Mouse (Mus musculus): ENCODE data around the gene Tbc1d25.

The Tbc1d25 gene

DNA sequence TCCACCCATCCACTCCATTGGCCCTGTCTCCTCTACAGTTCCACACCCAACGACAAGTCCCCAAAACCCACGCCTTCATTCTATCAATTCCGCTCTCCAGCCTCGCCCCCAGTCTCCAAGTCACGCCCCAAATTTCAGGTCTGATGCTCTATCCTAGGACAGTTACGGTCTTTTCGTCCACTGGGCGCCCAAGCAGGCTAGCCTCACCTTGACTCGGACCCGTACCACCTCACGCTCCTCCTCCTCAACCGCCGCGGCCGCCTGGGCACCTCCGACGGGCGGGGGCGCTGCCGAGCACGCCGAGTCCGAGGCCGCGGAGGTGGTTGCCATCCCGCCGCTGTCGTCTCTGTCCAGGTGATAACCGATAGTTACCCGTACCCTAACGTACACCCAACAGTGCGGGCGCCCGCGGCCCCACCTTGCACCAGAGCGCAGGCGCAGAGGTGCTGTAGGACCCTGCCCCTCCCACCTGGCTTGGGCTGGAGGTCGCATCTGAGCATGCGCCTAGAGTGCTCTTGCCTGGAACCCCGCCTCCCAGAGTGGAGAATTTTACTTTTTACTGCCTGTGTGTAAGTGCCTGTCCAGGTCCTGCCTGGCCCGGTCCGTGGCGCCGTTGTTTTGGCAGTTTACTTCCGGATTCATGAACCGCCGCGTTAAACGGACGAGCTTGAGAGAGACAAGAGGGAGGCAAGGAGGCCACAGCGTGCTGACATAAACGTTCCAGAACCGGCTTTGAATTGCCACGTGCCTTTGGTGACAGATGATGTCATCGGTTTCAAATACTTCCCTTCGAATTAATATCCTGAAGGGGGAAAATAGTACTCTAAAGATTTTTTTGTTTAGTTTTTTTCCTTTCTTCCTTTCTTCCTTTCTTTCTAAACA is at the start of gene Tbc1d25:
TSS of gene Tbc1d25 (minus strand) at position 678 of the 882 bp plus-strand sequence.
- DNase-seq (ENCODE audit: low spot score) = peak; percentile 88

DNA sequence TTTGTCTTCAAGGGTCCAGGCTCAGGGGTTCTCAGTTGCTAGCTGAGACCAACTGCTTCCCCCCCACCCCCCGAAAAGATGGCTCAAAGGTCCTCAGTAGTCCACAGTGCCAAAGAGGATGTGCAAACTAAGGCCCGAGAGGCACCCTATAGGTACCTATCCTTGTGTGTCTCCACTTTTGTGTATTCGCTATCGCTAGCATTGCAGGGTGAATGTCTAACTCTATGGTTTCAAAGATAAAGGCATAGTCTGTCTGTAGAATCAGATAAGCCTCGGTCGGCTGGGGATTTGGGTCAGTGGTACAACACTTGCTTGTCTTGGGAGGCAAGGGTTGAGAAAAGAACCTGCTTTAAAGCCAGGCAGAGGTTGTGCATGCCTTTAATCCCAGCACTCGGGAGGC is 47.5 kb upstream of the Tbc1d25 start:
- DNase-seq (ENCODE audit: low spot score) = no peak

DNA sequence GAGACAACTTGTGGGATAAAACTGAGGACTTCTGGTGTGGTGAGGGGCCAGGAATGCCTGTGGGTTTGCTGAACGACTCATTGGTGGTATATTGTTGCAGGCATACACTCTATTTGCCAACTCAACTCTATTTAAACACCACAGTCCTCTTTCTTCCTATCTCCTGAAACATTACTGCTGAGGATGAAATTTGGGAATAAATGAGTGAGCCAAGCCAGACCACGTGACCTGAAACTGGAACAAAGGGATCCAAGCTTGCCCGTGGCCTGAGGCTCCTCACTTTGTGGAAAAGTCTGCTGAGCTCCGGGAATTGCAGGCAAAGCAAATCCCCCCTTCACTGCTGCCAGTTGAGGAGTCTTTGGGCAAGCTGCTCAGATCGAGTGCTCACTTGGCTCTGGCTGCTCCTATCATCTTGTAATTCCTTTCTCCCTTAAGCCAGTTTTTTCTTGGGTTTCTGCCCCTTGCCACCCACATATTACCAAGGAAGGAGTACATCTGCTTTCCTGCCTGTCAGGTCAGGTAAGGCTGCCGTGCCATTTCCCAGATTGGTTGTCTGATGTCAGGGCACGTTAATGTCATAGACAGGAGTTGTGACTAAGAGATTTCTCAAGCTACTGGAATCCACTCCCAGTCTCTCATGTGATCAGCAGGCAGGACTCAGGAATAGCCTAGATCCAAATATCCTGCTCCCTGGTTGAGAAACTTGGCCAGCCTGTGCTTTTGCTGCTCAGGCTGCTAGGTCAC is 46.9 kb upstream of the Tbc1d25 start:
- DNase-seq (ENCODE audit: low spot score) = peak; percentile 4

DNA sequence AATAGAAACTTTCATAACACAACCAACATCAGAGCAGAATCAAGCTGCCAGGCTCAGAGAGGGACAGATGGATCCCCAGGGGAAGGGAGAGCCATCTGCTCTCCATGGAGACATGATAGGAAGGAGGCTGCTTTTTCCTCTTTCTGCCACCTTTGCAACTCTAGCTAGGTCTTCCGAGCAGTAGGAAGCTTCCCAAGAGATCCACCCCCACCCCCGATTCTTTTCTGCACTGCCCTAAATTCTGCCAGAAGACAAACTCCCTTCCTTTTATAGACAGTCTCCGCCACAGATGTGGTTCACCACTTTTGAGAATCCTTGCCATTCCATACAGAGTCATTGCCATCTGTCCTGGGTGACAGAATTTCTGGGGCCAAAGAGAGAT is 46.3 kb upstream of the Tbc1d25 start:
- DNase-seq (ENCODE audit: low spot score) = no peak

DNA sequence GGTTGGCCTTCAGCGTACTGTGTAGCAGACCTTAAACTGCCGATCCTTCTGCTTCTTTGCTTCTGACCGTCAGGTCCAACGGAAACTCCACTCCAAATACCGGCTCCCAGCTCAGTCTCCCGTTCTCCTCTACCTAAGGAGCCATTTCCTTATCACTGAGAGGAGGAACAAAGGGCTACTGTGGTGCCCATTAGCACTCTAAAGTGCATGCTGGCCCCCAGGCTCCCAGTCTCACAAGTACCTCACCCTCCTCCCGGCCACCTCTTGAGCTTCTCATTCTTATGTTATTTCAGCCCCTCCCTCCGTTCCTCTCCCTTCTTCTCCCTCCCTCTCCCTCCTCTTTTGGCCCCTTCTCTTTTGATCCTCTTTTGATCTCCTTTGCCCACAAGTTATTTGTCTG is 43.7 kb upstream of the Tbc1d25 start:
- no peak for DNase-seq (ENCODE audit: low spot score)

- no peak for DNase-seq (ENCODE audit: low spot score)
Measured at GRCm38 (mm10) chrX:8218114-8218513, 42.1 kb upstream of the Tbc1d25 start.

DNA sequence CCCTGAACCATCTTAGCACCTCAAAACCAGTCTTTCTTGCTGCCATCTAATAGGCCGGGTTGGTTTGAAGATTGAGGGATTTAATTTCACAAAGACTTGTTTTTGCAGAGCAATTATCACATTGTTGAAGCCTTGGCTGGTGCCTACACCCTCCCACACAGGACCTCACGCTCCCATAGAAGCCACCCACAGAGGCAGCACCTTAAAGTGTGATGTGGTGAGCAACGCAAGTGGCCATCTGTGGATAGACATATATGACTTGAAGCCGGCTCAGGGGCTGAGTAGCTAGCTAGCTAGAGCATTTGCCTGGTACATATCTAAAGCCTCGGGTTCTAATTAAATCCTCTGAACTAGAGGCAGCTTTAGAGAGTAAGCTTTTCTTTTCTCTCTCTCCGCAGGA is 41.4 kb upstream of the Tbc1d25 start:
- DNase-seq (ENCODE audit: low spot score) = no peak

GRCm38 (mm10) chrX:8211490-8212207 is 35.7 kb upstream of the Tbc1d25 start:
- DNase-seq (ENCODE audit: low spot score) = no peak

DNA sequence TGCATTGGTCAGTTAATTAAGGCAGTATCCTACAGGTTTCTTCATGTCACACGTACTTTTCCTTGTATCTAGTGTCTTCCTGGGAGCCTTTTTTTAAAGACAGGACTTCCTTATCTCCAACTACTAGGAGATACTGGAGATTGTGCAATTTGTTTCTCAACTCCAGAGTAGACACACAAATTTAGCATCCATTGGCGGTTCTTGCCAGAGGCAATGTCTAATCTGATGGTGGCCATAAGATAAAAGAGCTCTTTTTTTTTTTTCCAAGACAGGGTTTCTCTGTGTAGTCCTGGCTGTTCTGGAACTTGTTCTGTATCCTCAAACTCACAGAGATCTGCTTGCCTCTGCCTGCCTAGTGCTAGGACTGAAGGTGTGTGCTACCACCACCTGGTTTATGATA is 33.7 kb upstream of the Tbc1d25 start:
- no peak for DNase-seq (ENCODE audit: low spot score)

- DNase-seq (ENCODE audit: low spot score) = no peak
Measured at GRCm38 (mm10) chrX:8207224-8207623, 31.2 kb upstream of the Tbc1d25 start.

DNA sequence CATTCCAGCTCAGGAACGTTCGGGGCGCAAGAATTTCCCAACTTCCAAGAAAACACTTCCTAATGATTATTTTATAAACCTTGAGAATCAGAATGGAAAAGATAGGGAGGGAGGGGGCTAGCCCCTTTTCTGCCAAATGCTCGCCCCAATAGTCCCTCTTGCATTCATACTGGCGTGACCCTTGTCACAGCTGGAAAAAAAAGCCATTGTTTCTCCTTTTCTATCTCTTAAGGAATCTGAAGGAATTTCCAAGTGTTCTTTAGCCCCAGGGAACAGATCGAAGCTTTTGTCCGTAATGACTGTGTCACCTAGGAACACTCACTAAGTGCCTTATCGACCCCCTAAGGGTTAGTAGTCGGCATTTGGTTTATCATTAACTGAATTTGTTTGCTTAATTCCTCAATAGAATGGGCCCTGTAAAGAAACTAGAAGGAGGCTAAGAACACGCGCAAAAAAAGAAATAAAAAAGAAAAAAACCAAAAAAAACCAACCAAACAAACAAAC is 30.8 kb upstream of the Tbc1d25 start:
- no peak for DNase-seq (ENCODE audit: low spot score)

DNA sequence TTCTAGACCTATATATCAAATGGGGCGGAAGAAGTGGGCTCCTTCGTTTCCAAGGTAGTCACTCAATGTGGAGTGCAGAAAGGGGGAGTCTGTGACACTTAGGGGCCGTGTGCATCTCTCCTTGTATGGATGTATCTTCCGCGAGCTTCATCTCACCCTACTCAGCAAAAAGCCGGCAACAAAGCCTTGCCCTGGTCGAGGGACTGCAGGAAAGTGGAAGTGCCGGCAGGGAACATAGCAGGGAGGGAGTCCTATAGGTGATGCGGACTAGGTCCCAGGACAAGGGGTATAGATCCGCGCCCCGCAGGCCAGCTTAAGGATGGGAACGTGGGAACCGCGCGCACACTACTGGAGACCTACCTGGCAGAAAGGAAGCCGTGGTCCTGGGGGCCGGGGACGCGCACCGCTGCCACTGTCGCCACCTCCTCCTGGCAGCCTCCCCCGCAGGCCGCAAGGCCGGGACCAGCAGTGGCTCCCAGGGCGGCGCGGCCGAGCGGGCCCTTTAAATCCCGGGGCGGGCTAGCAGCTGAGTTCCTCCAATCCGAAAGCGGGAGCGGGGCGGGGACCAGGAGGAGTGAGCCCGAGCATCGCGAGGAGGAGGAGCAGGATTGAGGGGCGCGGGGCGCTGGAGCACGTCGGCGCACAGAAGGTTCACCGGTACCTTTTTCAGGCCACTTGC is 30.2 kb upstream of the Tbc1d25 start, which contains the start of gene Porcn:
TSS of gene Porcn (minus strand) at position 511 of the 679 bp plus-strand sequence.
- DNase-seq (ENCODE audit: low spot score) = peak; percentile 84

GRCm38 (mm10) chrX:8205551-8205950 is 29.6 kb upstream of the Tbc1d25 start:
- no peak for DNase-seq (ENCODE audit: low spot score)

- no peak for DNase-seq (ENCODE audit: low spot score)
Measured at GRCm38 (mm10) chrX:8205088-8205487, 29.1 kb upstream of the Tbc1d25 start.

GRCm38 (mm10) chrX:8204076-8204475 is 28.1 kb upstream of the Tbc1d25 start:
- DNase-seq (ENCODE audit: low spot score) = no peak

GRCm38 (mm10) chrX:8203105-8203504 is 27.1 kb upstream of the Tbc1d25 start:
- DNase-seq (ENCODE audit: low spot score) = no peak

DNA sequence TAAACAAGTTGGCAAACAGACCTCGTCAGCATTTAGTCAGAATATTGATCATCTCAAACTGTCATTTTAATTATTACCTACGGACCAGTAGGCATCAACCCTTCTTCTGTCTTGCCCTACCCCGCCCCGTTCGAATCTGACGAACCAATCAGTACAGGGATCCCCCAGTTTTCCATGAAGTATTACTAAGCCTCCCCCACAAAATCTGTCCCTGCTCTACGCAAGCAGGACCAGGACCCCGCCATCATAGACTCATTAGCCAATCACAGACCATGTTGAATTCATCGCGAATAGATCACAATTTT is 17.4 kb upstream of the Tbc1d25 start, which contains the start of gene Ebp:
TSS of gene Ebp (minus strand) at position 94 of the 305 bp plus-strand sequence.
- peak; percentile 2 for DNase-seq (ENCODE audit: low spot score)

GRCm38 (mm10) chrX:8192640-8193418 is 16.8 kb upstream of the Tbc1d25 start:
- peak; percentile 79 for DNase-seq (ENCODE audit: low spot score)

GRCm38 (mm10) chrX:8192126-8192639 is 16.2 kb upstream of the Tbc1d25 start:
- DNase-seq (ENCODE audit: low spot score) = no peak

DNA sequence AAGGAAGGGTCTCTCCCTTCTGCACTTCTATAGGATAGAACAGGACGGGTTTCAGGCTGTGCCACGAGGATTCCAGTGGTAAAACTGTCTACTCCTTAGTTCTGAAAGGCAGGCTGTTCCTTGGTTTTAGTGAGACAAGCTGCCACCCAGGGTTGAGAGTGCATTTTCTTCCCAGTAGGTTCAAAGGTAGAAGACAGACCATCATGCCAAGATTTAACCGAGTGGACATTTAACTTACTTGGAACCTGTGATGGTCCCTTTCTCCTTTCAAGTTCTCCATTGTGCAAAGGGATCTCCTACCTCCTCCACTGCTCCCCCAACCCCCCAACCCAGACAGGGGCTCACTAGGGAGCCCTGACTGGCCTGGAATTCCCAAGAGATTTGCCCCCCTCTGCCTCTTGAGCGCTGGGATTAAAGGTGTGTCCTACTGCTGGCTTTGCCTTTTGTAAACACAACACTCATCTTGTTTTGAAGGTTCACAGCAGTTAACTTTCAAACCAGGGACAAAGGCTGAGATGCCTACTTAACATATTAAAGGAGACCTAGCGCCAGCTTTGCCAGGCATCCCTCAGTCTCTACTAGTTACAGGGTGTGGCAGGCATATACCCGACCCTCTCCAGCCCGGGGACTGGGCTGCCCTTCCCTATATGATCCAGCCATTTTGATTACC is 7.0 kb upstream of the Tbc1d25 start:
- no peak for DNase-seq (ENCODE audit: low spot score)
